Mouse (Mus musculus) heart, embryonic 16.5 days (tissue): Measurements from ENCODE around the gene Majin. TPM values are rescaled to one million over a fixed set of nuclear protein-coding genes. Genes with fewer than 3 reads are reported as not detected.

Experiments
- ATAC-seq: fragments of 200-750 bp; cut with Nextera tagmentation; replicated peaks from 2 replicates; pipeline ENCODE4 v1.8.0; 2017; ENCODE audit warnings: moderate number of reproducible peaks; ENCODE audit not compliant: insufficient read depth, low FRiP score; ENCODE audit errors: extremely low read depth
- H3K27ac ChIP-seq: fragments of 300-500 bp; sonication (generic); 2 replicates; pipeline ENCODE4 v1.5.1; 2014; ENCODE audit warnings: mild to moderate bottlenecking, low read length, control low read depth, moderate library complexity
- H3K27me3 ChIP-seq: fragments of 300-500 bp; sonication (generic); 2 replicates; pipeline ENCODE4 v1.6.1; 2014; ENCODE audit warnings: low read length, mixed read lengths; ENCODE audit not compliant: control insufficient read depth, insufficient read depth
- H3K36me3 ChIP-seq: fragments of 300-500 bp; sonication (generic); 2 replicates; pipeline ENCODE4 v1.6.1; 2014; ENCODE audit not compliant: control insufficient read depth, insufficient read depth
- H3K4me1 ChIP-seq: fragments of 300-500 bp; sonication (generic); 2 replicates; pipeline ENCODE4 v1.6.1; 2014; ENCODE audit warnings: low read length, mixed read lengths; ENCODE audit not compliant: control insufficient read depth, insufficient read depth
- H3K4me2 ChIP-seq: fragments of 300-500 bp; sonication (generic); 2 replicates; pipeline ENCODE4 v1.6.1; 2014; ENCODE audit warnings: low read depth, mild to moderate bottlenecking, control low read depth, low read length
- H3K4me3 ChIP-seq: fragments of 300-500 bp; sonication (generic); 2 replicates; pipeline ENCODE4 v1.5.1; 2014; ENCODE audit warnings: mild to moderate bottlenecking, control low read depth, low read length
- H3K9ac ChIP-seq: fragments of 300-500 bp; sonication (generic); 2 replicates; pipeline ENCODE4 v1.6.1; 2014; ENCODE audit warnings: low read length, control low read depth
- H3K9me3 ChIP-seq: fragments of 300-500 bp; sonication (generic); replicated peaks from 2 replicates; pipeline ENCODE4 v1.6.1; 2016; ENCODE audit warnings: low read length; ENCODE audit not compliant: control insufficient read depth
- WGBS: fragments of 180-500 bp; shearing (Covaris S2); extraction: QIAGEN DNeasy Blood & Tissue Kit; methylation state at CpG from one replicate; pipeline ENCODE4 v1.1.7; 2014; 5-methylcytosine and 5-hydroxymethylcytosine counted together
- polyA plus RNA-seq: library from polyadenylated mRNA; unstranded; fragments of >200 nt; fragmentation: Nextera tagmentation; extraction: Ambion mirVana; gene quantifications from 2 replicates; pipeline ENCODE4 v1.2.1, GENCODE M21; 2015

Majin gene
- polyA plus RNA-seq, 1 experiment from 2014 or later, result not detected

DNA sequence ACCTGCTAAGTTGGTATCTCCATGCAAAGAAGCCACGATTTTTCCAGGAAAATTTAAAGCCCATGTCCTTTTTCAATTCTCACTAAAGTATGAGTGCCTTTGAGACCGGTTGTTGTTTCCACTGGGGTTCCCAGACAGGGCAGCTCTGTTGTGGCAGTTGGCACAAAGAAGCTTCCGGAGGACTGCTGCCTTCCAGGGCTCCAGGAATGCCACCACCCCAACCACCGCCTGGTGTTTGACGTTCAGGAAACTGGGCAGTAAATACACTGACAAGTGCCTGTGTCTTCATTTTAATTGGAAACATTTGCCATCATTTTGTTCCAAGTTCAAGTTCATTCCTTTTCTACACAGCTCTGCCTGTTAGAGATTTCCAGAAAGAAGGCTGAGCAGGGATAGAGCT is 22.5 kb downstream of the Majin start:
- no peaks in the 10 kb centered on the region for H3K9me3 ChIP-seq
- H3K4me2 ChIP-seq, result no peak overlapping the region
- H3K9ac ChIP-seq, result no peak overlapping the region
- H3K4me1 ChIP-seq, result no peaks in the 10 kb centered on the region
- no peak for ATAC-seq
- H3K4me3 ChIP-seq, result no peak overlapping the region
- H3K27me3 ChIP-seq, result no peaks in the 10 kb centered on the region
- 64% methylated on average over 5 of the region's 5 CpGs for WGBS
- no peaks in the 10 kb centered on the region for H3K36me3 ChIP-seq
- H3K27ac ChIP-seq, result no peak overlapping the region

DNA sequence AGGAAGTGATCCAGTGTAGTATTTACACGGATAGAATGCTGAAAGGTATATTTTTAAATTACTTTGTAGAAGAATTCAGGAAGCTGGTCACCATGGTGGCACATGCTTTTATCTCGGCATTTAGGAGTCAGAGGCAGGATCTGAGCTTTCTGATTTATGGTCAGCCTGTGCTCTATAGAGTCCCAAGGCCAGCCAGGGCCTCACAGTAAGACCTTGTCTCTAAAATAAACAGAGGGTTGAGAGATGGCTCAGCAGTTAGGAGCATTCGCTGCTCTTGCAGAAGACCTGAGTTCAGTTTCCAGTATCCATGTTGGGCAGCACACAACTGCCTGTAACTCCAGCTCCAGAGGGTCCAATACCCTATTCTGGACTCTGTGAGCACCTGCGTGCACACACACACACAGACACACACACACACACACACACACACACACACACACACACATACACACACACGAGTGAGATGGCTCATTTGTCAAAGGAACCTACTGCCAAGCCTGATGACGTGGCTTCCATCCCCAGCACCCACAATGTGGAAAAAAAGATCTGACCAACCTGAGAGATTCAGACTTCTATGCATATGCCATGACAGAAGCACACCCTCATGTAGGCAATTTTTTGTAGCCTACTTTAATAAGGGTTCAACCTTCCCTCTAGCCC is 32.0 kb downstream of the Majin start:
- Histone ChIP-seq H3K4me2 (no peak overlapping the region), H3K9ac (no peak overlapping the region), H3K27ac (no peak overlapping the region), H3K27me3 (no peaks in the 10 kb centered on the region; the same call in 1 of the 2 replicates), H3K4me1 (no peaks in the 10 kb centered on the region), H3K9me3 (no peaks in the 10 kb centered on the region), H3K36me3 (no peaks in the 10 kb centered on the region), H3K4me3 (no peak overlapping the region)
- 67% methylated on average over 6 of the region's 6 CpGs for WGBS
- ATAC-seq, result no peak

DNA sequence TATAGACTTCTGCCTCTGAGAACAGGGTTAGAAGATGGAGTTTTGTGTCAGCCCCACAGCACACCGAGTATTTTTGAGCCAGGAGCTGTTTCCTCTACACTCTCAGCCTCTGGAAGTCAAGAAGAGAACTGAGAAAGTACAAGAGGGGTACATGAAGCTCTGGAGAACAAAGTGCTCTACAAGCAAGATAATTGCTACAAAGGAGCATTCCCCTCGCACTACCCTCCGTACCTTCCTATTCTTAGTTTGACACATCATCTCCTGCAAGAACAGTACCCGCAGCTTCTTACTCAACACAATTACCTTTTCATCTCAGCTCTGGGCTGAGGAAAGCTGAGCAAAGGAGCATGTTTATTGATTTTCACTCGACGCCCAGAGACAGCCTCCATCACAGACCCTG is 34.4 kb downstream of the Majin start:
- 58% methylated on average over 6 of the region's 6 CpGs for WGBS
- Histone ChIP-seq H3K9ac (no peak overlapping the region), H3K4me3 (no peak overlapping the region), H3K27me3 (no peaks in the 10 kb centered on the region; the same call in 1 of the 2 replicates), H3K27ac (no peak overlapping the region), H3K36me3 (no peaks in the 10 kb centered on the region), H3K4me2 (no peak overlapping the region), H3K9me3 (no peaks in the 10 kb centered on the region), H3K4me1 (no peaks in the 10 kb centered on the region)
- ATAC-seq, result no peak

DNA sequence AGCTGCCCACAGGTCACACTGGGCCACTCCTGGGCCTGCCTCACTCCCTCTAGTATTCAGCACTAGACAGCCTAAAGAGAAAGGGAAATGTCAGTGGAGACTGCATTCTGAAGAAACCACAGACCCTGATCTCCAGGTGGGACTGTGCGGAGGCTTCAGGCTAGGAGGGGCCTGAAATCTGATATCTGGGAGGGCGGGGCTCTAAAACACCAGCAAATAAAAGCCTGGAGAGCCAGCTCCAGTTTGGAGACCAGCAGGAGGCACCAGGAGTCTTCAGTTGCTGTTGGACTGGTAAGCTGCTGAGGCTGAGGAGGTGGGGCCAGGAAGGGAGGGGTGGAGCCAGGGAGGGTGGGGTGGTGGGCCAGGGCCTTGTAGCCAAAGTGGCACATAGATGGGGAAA is 41.9 kb downstream of the Majin start, which contains the start of gene Gpha2:
Gene Gpha2 (plus strand): TSS at position 246 of the 400 bp plus-strand sequence.
- peaks cover 14% of the 10 kb centered on the region for H3K36me3 ChIP-seq
- H3K9me3 ChIP-seq, result no peaks in the 10 kb centered on the region
- no peak within 1 kb of the TSS for H3K9ac ChIP-seq
- no peak within 1 kb of the TSS for H3K4me2 ChIP-seq
- H3K4me1 ChIP-seq, result no peaks in the 10 kb centered on the region
- no peak within 1 kb of the TSS for H3K27ac ChIP-seq
- no peak for ATAC-seq
- no peak within 1 kb of the TSS for H3K4me3 ChIP-seq
- WGBS, result 34% methylated on average over 2 of the region's 2 CpGs
- H3K27me3 ChIP-seq, result no peaks in the 10 kb centered on the region

DNA sequence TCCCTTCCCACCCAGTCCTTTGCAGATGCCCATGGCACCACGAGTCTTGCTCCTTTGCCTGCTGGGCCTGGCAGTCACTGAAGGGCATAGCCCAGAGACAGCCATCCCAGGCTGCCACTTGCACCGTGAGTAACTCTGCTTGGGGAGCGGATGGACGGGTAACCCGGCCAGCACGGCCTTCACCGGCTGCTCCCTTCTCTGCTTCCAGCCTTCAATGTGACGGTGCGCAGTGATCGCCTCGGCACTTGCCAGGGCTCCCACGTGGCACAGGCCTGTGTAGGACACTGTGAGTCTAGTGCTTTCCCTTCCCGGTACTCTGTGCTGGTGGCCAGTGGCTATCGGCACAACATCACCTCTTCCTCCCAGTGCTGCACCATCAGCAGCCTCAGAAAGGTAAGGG is 42.6 kb downstream of the Majin start:
- Histone ChIP-seq H3K27me3 (no peaks in the 10 kb centered on the region), H3K9ac (no peak overlapping the region), H3K36me3 (peaks cover 17% of the 10 kb centered on the region), H3K9me3 (no peaks in the 10 kb centered on the region), H3K4me1 (no peaks in the 10 kb centered on the region), H3K4me3 (no peak overlapping the region), H3K27ac (no peak overlapping the region), H3K4me2 (no peak overlapping the region)
- no peak for ATAC-seq
- 91% methylated on average over 14 of the region's 14 CpGs for WGBS

DNA sequence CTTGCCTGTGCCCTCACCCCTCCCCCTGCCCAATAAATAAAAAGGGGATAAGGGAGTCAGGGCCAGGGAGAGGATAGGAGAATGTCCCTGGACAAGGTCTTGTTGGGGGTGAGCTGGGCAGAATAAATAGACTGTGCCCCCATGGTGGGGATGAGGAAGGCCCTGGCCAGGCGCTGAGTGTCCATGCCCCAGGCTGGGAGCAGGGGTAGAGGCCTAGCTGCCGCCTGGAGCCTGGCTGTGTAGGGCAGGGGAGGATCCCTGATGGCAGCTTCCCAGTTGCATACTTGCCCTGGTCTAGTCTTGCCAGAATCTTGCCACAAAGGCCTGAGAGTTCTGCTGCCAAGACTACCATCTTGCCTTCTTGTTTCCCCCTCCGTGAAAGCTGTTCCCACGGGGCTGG is 43.7 kb downstream of the Majin start:
- Histone ChIP-seq H3K36me3 (peaks cover 21% of the 10 kb centered on the region), H3K9me3 (no peaks in the 10 kb centered on the region), H3K27ac (no peak overlapping the region), H3K27me3 (no peaks in the 10 kb centered on the region), H3K4me3 (no peak overlapping the region), H3K4me2 (no peak overlapping the region), H3K4me1 (no peaks in the 10 kb centered on the region), H3K9ac (no peak overlapping the region)
- no peak for ATAC-seq
- 86% methylated on average over 4 of the region's 4 CpGs for WGBS

DNA sequence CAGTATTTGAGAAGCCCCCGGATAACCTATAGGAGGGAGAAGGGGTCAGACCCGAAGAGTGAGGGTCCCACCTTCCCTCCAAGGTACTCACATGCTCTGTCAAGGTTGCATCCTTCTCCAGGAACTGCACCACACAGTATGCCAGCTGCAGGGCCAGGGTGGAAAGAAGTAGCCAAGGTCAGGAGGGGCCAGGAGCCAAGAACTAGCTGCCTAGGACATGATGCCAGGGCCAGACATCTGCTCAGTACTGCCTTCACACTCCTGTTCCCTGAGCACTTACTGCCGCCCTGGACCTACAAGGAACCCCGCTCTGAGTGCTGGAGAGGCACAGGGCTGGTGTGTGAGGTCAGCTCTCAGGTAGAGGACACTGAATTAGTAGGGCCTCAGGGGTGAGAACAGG is 46.2 kb downstream of the Majin start:
- Histone ChIP-seq H3K4me3 (no peak overlapping the region), H3K4me2 (no peak overlapping the region), H3K27me3 (no peaks in the 10 kb centered on the region), H3K36me3 (peaks cover 21% of the 10 kb centered on the region), H3K27ac (no peak overlapping the region), H3K4me1 (peaks cover 13% of the 10 kb centered on the region), H3K9ac (no peak overlapping the region), H3K9me3 (no peaks in the 10 kb centered on the region)
- no peak for ATAC-seq
- 82% methylated on average over 4 of the region's 4 CpGs for WGBS

DNA sequence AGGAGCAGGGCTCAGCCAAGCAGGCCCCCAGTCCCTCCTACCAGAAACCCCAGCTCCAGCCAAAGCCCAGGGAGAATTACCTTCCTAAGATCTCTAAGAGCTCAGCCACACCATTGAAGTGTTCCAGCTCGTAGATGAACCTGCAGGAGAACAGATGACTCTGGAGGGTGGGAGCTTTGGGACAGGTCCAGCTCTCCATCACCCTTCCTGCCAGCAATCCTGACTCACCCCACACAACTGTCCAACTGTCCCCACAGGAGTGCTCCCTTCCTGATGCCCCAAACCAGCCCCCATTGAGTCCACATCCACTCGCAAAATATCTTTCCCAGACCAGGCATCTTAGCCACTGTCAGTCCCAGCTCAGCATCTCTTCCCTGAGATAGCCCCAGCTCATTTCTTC is 46.8 kb downstream of the Majin start:
- H3K9ac ChIP-seq, result no peak overlapping the region
- WGBS, result 84% methylated on average over 2 of the region's 2 CpGs
- peaks cover 13% of the 10 kb centered on the region for H3K4me1 ChIP-seq
- H3K36me3 ChIP-seq, result peaks cover 21% of the 10 kb centered on the region
- no peak overlapping the region for H3K4me2 ChIP-seq
- no peak for ATAC-seq
- no peak overlapping the region for H3K27ac ChIP-seq
- no peaks in the 10 kb centered on the region for H3K27me3 ChIP-seq
- H3K9me3 ChIP-seq, result no peaks in the 10 kb centered on the region
- H3K4me3 ChIP-seq, result no peak overlapping the region

DNA sequence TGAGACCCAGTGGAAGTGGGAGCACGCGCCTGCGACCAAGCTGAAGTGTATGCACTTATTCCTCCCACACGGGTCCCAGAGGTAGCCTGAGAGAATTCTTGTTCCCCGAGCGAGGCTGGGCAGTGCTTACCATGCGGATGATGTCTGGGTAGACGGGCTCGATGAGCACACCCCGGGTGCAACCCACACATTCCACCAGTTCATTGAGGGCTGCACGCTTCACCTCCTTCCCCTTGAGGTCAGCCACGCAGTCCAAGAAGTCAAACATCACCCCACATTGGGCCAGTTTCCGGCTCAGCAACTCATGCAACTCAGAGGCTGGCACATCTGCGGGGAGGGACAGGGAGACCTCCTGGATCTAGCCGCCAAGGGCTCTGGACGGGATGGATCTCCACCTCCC is 49.5 kb downstream of the Majin start:
- no peak for ATAC-seq
- H3K27ac ChIP-seq, result no peak overlapping the region
- 82% methylated on average over 16 of the region's 16 CpGs for WGBS
- H3K4me2 ChIP-seq, result no peak overlapping the region
- H3K9ac ChIP-seq, result no peak overlapping the region
- H3K4me1 ChIP-seq, result peaks cover 15% of the 10 kb centered on the region
- no peaks in the 10 kb centered on the region for H3K9me3 ChIP-seq
- no peak overlapping the region for H3K4me3 ChIP-seq
- H3K27me3 ChIP-seq, result no peaks in the 10 kb centered on the region
- peaks cover 16% of the 10 kb centered on the region; the same call in 1 of the 2 replicates for H3K36me3 ChIP-seq
